Mouse (Mus musculus) heart, adult 2 months (tissue): ENCODE data around the gene Mest. TPM values are rescaled to one million over a fixed set of nuclear protein-coding genes. Genes with fewer than 3 reads are reported as not detected.

ENCODE experiments used
- DNase-seq, 2 experiments: peaks; one replicate each; pipeline ENCODE4 v3.0.0; 2021
- H3K27ac ChIP-seq: fragments of 200-600 bp; 2 replicates; pipeline ENCODE4 v1.8.1; 2022
- H3K27me3 ChIP-seq: fragments of 200-500 bp; 2 replicates; pipeline ENCODE4 v1.6.1; 2012; ENCODE audit warnings: mild to moderate bottlenecking, low read length, inconsistent platforms, mixed read lengths; ENCODE audit not compliant: control insufficient read depth, insufficient read depth
- H3K36me3 ChIP-seq: fragments of 200-500 bp; 2 replicates; pipeline ENCODE4 v1.6.1; 2012; ENCODE audit warnings: low read length, inconsistent platforms; ENCODE audit not compliant: control insufficient read depth, insufficient read depth
- H3K4me1 ChIP-seq: fragments of 200-500 bp; 2 replicates; pipeline ENCODE4 v1.6.1; 2011; ENCODE audit warnings: low read length; ENCODE audit not compliant: control insufficient read depth, insufficient read depth
- H3K4me3 ChIP-seq: fragments of 200-600 bp; 2 replicates; pipeline ENCODE4 v1.8.1; 2022
- H3K79me2 ChIP-seq: fragments of 200-500 bp; replicated peaks from 2 replicates; pipeline ENCODE4 v1.6.1; 2012; ENCODE audit warnings: mild to moderate bottlenecking, inconsistent platforms, low read length, moderate library complexity, mixed read lengths; ENCODE audit not compliant: control insufficient read depth, insufficient read depth
- H3K9ac ChIP-seq: fragments of 200-500 bp; 2 replicates; pipeline ENCODE4 v1.6.1; 2012; ENCODE audit warnings: low read depth, mild to moderate bottlenecking, control low read depth, inconsistent platforms, low read length, mixed read lengths
- CTCF ChIP-seq: fragments of 200-600 bp; IDR thresholded peaks from 2 replicates; pipeline ENCODE4 v1.8.1; 2022; ENCODE audit warnings: antibody characterized with exemption, mild to moderate bottlenecking, moderate library complexity
- EP300 ChIP-seq: fragments of 200-500 bp; IDR thresholded peaks from 2 replicates; pipeline ENCODE4 v1.6.1; 2011; ENCODE audit warnings: low read depth, low read length, control low read depth; ENCODE audit not compliant: insufficient read depth
- POLR2A ChIP-seq: fragments of 200-500 bp; IDR thresholded peaks from 2 replicates; pipeline ENCODE4 v1.6.1; 2011; ENCODE audit warnings: mild to moderate bottlenecking, low read depth, low read length, control low read depth; ENCODE audit not compliant: insufficient read depth
- WGBS: fragments of 180-500 bp; shearing (Covaris S2); methylation state at CpG from one replicate; pipeline ENCODE4 v1.1.7; 2018; 5-methylcytosine and 5-hydroxymethylcytosine counted together
- intact Hi-C: fragments of 180-260 bp; cut with DNase I; formaldehyde crosslinking; loops from one replicate; pipeline ENCODE4 v1.15.1; 2025
- polyA plus RNA-seq: library from polyadenylated mRNA; depleted of rRNA; stranded (reverse); fragments of >200 nt; gene quantifications from 2 replicates; pipeline ENCODE4 v1.2.3, GENCODE M21; 2012
- total RNA-seq, 2 experiments: library from RNA; stranded (reverse); gene quantifications; 2 replicates each; pipeline ENCODE4 v1.2.3; 2021

The Mest gene
- total and polyA plus RNA-seq, 3 experiments, result 6.2 to 28.1 (median 8.3) TPM

GRCm38 (mm10) chr6:30687198-30687597, 36.1 kb upstream of the Mest start:
- Histone ChIP-seq H3K27ac (no peak overlapping the region), H3K36me3 (no peaks in the 10 kb centered on the region), H3K9ac (no peak overlapping the region), H3K79me2 (no peaks in the 10 kb centered on the region), H3K4me3 (no peak overlapping the region), H3K27me3 (no peaks in the 10 kb centered on the region), H3K4me1 (peaks cover 3% of the 10 kb centered on the region; the same call in 1 of the 2 replicates)
- TF ChIP-seq POLR2A (no peak), EP300 (no peak), CTCF (no peak)
- no peak for DNase-seq
- WGBS, result 76% methylated on average over 7 of the region's 7 CpGs
- intact Hi-C loops, result no loop called here

GRCm38 (mm10) chr6:30692826-30693225, 30.5 kb upstream of the Mest start:
- no peak for TF ChIP-seq EP300
- no peak for TF ChIP-seq POLR2A
- TF ChIP-seq CTCF, result no peak

GRCm38 (mm10) chr6:30693350-30693991, 29.9 kb upstream of the Mest start, which contains the start of gene Cep41:
Cep41 (minus strand) TSS chr6:30693749.
- no peaks in the 10 kb centered on the region for H3K79me2 ChIP-seq
- no peaks in the 10 kb centered on the region for H3K36me3 ChIP-seq
- H3K4me3 ChIP-seq, result peak within 1 kb of the TSS; percentile 84
- DNase-seq, result peak; percentile 96 to 99
- no peaks in the 10 kb centered on the region for H3K27me3 ChIP-seq
- H3K9ac ChIP-seq, result peak within 1 kb of the TSS; percentile 84
- 2% methylated on average over 50 of the region's 52 CpGs for WGBS
- intact Hi-C loops, result loop anchor here (5.0 to 10.0 kb wide), 2 partner anchors 156 to 1419 kb away; partner anchors contain the start of genes Fam71f2 and Hilpda
- TF ChIP-seq CTCF (no peak), POLR2A (peak; percentile 38; the same call in 1 of the 2 replicates)
- no peaks in the 10 kb centered on the region; the same call in 1 of the 2 replicates for H3K4me1 ChIP-seq
- peak within 1 kb of the TSS; percentile 95 for H3K27ac ChIP-seq

More at GRCm38 (mm10) chr6:30692826-30693225, 30.5 kb upstream of the Mest start:
- Histone ChIP-seq H3K4me1 (no peaks in the 10 kb centered on the region; the same call in 1 of the 2 replicates), H3K9ac (peak overlapping the region; percentile 84), H3K79me2 (no peaks in the 10 kb centered on the region), H3K36me3 (no peaks in the 10 kb centered on the region), H3K27ac (peak overlapping the region; percentile 95), H3K27me3 (no peaks in the 10 kb centered on the region), H3K4me3 (peak overlapping the region; percentile 84)
- 81% methylated on average over 5 of the region's 5 CpGs for WGBS
- intact Hi-C loops, result loop anchor here (5.0 to 10.0 kb wide), 2 partner anchors 156 to 1418 kb away; partner anchors contain the start of genes Fam71f2 and Hilpda
- DNase-seq, result no peak

GRCm38 (mm10) chr6:30694209-30694608, 29.1 kb upstream of the Mest start:
- no peak for TF ChIP-seq POLR2A
- TF ChIP-seq CTCF, result no peak
- no peak for TF ChIP-seq EP300
- H3K27me3 ChIP-seq, result no peaks in the 10 kb centered on the region
- intact Hi-C loops, result loop anchor here (5.0 to 10.0 kb wide), 2 partner anchors 157 to 1419 kb away; partner anchors contain the start of genes Fam71f2 and Hilpda
- DNase-seq, result no peak
- H3K79me2 ChIP-seq, result no peaks in the 10 kb centered on the region
- H3K4me1 ChIP-seq, result no peaks in the 10 kb centered on the region; the same call in 1 of the 2 replicates
- no peak overlapping the region for H3K9ac ChIP-seq
- 56% methylated on average over 6 of the region's 6 CpGs for WGBS
- H3K27ac ChIP-seq, result peak overlapping the region; percentile 20; the same call in 1 of the 2 replicates
- H3K4me3 ChIP-seq, result no peak overlapping the region
- H3K36me3 ChIP-seq, result no peaks in the 10 kb centered on the region

- H3K27ac ChIP-seq, result no peak overlapping the region
- H3K4me3 ChIP-seq, result no peak overlapping the region
- H3K79me2 ChIP-seq, result no peaks in the 10 kb centered on the region
- no peaks in the 10 kb centered on the region for H3K36me3 ChIP-seq
- H3K4me1 ChIP-seq, result peaks cover 4% of the 10 kb centered on the region
- H3K27me3 ChIP-seq, result no peaks in the 10 kb centered on the region
- intact Hi-C loops, result loop anchor here (10.0 kb wide), 1 partner anchor 1420 kb away; the partner anchor contains the start of genes Fam71f2 and Hilpda
- WGBS, result 84% methylated on average over 8 of the region's 8 CpGs
- DNase-seq, result no peak
- no peak overlapping the region for H3K9ac ChIP-seq
- TF ChIP-seq POLR2A (no peak), EP300 (no peak), CTCF (no peak)
Observed at GRCm38 (mm10) chr6:30695124-30695523, 28.2 kb upstream of the Mest start.

GRCm38 (mm10) chr6:30697464-30697863, 25.9 kb upstream of the Mest start:
- no peak overlapping the region for H3K27ac ChIP-seq
- H3K9ac ChIP-seq, result no peak overlapping the region
- intact Hi-C loops, result loop anchor here (10.0 kb wide), 1 partner anchor 1423 kb away; the partner anchor contains the start of genes Fam71f2 and Hilpda
- H3K79me2 ChIP-seq, result no peaks in the 10 kb centered on the region
- no peak for DNase-seq
- peaks cover 9% of the 10 kb centered on the region for H3K4me1 ChIP-seq
- no peaks in the 10 kb centered on the region for H3K36me3 ChIP-seq
- TF ChIP-seq CTCF, result no peak
- TF ChIP-seq EP300, result no peak
- TF ChIP-seq POLR2A, result no peak
- WGBS, result 33% methylated on average over 5 of the region's 5 CpGs
- no peaks in the 10 kb centered on the region for H3K27me3 ChIP-seq
- H3K4me3 ChIP-seq, result no peak overlapping the region
